Mouse (Mus musculus) right cerebral cortex, postnatal 4 days (tissue): ENCODE results near the gene Syt7.

ENCODE experiments used
- DNase-seq: peaks from one replicate; pipeline ENCODE4 v3.0.0-alpha.2; 2022

Gene Syt7

DNA sequence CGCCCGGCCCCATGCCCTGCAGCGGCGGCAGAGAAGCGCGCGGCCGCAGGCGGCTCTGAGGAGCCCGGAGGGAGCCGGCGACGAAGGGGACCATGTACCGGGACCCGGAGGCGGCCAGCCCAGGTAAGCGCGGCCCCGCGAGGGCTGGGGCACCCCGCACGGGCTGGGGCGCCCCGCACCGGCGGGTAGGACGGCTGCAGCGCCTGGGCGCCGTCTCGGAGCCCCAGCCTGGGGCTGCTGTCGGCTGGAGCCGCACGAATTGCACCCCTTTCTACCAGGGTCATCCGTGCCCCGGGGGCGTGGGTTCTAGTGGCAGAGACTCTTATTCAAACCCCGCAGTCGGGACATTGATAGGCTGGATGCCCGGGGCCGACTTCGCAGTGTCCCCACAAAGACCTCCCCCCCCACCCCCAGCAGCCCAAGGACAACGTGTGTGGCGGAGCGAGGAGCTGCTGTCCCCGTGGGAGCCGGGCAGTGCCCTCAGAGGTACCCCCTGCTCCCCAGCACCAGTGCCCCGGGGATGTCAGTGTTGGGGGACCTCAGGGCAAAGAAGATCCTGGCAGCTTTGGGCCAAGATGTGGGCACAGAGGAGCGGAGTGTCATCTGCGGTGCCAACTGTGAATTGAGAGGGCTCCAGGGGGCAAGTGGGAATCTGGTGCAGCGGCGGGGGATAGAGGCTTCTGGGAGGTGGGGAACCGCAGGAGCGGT, 655 bp downstream of the Syt7 start:
- peak; percentile 47 for DNase-seq

DNA sequence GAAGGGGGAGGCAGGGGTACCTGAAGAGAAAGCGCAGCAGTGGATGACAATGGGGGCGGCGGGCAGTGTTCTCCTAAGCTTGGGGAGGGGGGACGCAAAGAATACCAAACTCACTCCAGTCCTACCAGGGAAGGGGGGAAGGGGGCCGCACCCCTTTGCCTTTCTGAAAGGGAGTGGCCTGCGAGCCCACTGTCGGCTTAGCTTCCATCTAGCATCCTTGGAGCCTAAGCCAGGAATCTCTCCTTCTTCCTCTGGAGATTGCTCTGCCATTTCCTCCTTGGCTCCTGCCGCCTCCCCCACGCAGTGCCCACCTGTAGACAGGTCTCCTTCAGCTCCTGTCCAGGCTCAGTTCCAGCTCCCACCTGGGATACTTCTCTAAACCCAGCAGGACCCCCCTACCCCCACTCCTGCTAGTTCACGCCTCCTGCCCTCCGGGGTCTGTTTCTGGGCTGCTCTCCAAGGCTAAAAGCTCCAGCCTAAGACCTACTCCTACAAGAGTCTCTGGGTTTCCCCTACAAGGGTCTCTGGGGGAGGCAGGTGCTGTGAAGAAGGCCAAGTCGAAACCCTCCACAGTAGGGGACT, 1.3 kb downstream of the Syt7 start:
- no peak for DNase-seq

DNA sequence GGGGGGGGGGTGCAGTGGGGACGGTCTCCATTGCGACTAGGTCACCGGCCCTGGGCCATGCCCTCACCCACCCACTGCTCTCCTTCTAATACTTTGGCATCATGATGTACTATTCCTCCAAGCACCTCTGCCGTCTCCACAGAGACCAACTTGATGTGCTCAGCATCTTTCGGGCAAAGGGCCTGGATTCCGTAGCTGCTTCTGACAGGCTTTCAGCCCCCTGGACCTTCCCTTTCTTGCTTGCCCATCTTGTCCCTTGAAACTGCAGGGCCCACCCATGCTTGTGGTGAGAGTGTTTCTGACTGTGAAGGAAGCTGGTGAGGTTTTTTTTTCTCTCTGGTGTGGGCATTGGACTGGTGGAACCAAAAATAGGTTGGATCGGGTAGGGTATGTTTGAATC, 2.1 kb downstream of the Syt7 start:
- no peak for DNase-seq

DNA sequence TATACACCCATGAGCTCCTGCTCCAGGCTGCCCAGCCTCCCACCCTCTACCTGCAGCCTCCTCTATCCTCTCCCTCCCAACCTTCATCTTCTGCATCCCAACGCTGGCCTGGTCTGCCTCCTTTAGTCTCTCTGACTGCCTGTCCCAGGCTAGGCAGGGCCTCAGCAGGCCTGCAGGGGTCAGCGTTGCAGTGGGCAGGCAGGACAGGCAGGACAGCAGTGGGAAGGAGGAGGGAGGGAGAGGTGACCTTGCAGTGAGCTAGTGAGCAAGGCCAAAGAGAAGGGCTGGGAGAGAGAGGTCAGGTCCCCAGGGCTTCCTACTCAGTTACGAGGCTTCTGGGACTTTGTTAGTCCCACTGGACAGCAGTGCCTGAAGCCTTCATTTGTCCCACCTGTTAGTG, 3.1 kb downstream of the Syt7 start:
- no peak for DNase-seq

DNA sequence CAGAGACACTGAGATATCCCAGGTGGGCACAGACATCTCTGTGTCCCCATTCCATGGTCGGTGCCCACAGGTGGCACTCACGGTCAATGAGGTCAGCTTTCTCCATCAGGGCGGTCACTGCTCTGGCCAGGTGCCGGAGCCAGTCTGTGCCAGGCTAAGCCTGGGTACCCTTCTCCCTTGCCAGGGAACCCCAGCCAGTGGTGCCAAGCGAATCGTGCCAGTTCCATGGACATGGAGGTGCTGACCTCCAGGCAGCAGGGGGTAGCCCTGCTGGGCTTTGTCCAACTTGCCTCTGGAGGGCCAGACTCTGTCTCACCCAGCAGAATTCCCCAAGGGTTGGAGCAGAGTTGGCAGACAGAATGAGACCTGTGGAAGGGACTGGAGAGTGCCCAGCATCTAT, 4.6 kb downstream of the Syt7 start:
- no peak for DNase-seq

DNA sequence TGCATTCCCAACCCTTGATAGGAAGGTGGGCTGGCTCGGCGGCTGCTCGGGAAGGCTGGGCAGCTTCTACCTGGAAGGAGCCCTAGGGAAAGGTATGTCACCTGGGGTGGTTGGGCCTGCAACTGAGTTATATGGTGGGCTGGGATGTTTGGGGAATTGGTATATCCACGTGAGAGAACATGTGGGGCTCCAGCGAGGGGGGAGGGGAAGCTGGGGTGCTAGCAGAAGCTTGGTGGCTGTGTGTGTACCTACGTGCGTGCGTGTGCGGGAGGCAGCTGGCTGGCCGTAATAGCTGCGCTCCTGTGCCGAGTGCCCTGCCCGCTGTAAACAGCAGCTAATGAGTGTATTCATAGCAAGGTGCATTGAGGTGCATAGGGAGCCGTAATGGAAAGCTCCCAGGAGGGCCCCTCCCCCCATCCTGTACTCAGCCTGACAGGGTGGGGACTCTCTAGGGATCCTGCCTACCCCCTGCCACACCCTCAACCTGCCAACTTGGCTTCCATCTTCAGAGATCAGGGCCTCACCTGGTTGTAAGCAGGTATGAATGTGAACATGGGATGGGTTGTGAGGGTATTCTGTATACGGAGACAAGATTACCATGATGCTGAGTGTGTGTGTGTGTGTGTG, 5.1 kb downstream of the Syt7 start:
- no peak for DNase-seq

DNA sequence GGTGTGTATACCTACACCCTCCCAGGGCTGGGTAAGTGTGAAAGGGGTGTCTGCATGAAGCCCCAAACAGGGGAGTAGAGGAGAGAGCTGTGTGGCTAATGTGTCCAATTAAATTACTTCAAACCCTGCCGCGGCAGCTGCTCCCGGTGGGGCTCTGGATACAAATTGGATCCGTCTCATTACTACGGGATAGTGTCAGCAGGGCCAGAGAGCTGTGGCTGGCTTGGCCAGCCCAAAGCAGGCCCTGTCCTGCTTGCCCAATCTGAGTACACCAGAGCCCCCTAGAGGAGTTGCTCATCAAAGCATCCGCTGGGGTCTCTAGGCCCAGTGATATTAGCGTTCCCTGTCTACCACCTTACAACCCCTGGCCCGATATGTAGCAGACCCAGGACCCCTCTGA, 6.3 kb downstream of the Syt7 start:
- no peak for DNase-seq

DNA sequence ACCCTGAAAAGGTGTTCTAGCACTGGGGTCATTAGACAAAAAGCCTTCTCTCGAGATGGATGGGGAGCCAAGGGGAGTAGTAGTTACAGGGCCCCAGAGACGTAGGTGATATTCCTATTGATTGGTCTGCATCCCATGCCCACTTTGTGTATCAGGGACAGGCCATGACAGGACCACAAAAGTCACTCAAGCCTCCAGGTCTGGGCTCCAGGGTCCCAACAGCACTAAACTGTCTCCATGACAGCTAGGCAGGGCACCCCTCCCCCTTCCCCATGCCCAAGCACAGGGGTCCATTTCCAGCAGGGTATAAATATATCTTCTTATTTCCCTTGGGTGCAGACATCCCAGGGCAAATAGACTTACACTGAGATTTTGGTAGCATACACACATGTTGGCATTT, 8.1 kb downstream of the Syt7 start:
- no peak for DNase-seq

DNA sequence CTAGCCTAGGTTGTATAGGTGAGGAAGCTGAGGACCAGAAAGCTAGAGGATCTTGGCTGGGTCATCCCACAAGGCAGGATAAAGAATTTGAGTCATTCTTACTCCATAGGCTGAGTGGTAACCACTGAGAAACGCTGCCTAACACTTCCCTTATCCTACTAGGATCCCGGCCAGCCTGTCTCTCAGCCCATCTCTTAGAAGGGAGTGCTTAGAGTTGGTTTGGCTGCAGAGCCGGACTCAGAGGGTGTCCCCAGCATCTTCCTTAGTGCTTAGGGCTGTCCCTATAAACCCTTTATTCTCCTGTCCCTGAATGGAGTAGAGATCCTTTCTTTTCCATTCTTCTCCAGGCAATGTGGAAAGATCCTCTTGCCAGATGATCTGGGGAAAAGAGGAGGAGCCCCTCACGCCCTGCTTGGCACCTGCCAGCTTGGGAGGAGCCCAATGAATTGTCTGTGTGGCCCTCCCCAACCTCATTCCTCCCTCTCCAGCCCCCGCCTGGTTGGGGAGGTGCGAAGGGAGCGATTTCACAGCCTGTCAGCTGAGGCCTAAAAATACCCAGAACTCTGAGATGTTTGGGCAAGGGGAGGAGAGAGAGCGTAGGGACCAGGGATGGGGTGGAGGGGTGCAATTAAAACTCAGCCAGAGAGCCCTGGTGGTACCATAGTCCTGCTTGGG, 8.7 kb downstream of the Syt7 start:
- DNase-seq, result no peak

DNA sequence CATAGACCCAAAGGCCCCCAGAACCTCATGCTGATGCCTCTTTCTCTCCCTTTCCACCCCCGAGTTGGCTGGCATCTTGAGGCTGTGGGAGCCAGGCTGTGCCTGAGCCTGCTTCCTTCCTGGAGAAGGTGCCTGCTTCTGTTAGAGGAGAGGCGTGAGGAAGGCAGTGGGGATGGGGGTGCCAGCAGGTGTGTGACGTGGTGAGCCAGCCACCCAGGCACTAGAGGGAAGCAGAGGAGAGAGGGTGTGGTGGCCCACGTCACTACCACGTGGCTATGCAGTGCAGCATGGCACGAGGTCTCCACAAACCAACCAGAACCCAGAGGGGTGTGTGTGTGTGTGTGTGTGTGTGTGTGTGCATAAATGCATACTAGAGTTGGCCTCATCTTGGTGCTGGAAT, 9.4 kb downstream of the Syt7 start:
- DNase-seq, result no peak

DNA sequence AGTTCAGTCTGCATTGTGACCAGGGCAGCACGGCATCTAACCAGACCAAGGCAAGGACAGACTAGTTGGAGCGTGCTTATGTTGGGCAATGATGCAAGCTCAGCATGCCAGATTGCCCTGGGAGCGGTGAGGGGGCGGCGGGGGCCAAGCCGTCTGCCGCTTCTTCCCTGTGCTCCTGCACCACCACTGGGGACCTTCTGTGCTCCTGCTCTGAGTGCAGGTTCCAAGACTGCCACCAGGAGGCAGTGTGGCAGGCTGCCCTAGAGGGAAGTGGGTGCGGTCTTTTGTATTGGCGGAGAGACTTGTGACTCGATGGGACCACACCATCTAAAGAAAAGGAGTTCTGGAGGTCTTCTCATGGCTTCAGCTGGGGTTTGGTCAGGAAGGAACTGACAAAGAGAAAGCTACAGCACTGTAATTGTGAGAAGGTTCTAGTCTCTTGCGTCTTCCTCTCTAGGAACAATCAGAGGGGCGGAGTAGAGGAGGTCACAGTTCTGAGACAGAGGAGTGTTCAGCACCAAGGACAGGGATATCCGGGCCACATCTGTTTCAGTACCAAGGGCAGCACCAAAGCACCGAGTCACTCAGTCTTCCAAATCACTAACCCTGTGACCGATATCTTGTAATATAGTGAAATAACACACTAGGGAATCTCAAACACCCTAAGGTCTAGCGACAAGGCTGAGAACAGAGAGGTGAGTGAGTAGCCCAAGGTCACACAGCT, 14.0 kb downstream of the Syt7 start:
- no peak for DNase-seq

DNA sequence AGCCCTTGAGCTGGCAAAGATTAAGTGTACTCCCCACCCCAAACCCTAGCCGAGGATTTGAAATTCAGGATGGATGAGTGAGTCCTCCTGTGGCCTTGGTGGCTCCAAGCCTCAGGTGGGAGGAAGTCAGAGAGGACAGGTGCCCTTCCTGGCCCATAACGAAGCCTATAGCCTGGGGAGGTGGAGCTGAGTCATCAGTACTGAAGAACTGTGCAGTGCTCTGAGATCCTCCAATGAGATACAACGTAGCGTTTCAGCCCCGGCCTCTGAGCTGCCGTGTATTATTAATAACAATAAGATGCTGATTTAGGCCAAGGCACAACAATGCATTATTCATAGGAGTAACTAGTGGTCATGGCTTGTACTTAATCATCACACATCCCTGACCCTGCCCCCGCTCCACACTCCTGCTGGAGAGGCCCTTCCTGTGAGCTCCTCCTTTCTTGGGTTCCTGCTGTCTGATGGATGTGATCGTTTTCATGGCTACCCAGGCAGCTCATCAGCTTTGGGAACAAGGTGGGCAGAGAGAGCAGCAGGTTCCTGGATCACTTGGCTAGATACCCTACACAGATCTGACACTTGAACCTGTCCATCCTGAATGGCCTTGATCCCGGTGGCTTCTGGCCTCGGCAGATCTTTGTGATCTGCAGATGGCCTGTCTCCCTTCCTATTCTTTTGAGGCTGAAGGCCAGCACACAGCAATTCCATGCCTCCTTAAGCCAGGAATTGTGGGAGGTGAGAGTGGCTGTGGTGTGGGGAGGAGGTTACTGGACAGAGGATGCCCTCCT, 14.9 kb downstream of the Syt7 start:
- DNase-seq, result no peak

DNA sequence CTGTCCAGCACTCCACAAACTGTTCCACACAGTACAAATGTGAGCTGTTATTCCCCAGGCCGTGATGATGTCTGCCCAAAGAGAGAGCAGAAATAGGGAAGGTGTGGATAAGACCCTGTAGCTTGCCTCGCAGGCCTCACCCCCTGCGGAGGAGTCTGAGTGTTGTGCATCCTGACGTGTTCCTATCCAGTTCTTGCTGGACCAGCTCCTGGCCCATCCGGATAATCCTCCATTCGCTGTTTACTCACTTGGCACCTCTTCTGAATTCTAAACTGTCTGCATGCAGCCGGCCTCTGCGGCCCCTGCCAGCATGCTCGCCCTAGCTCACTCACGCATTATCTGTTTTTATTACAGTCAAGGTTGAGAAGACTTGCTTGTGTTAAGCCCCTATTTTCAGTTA, 15.5 kb downstream of the Syt7 start:
- DNase-seq, result no peak

DNA sequence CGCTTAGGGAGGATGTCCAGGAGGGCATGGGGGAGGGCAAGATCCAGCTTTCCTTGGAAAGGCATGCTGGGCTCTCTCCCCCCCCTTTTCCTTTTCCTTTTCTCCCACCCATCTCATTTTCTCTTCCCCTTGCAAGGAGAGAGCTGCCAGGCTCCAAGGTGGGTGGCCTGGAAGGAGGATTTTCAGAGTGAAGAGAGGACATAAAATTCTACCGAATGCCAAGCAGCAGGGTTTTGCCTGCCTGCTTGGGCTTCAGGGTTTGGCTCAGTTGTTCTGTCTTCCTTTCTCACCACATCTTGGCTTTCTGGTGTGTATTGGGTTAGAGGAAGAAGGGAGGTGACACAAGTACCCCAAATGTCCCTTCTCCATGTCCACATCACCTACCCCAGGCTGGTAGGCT, 16.0 kb downstream of the Syt7 start:
- no peak for DNase-seq

DNA sequence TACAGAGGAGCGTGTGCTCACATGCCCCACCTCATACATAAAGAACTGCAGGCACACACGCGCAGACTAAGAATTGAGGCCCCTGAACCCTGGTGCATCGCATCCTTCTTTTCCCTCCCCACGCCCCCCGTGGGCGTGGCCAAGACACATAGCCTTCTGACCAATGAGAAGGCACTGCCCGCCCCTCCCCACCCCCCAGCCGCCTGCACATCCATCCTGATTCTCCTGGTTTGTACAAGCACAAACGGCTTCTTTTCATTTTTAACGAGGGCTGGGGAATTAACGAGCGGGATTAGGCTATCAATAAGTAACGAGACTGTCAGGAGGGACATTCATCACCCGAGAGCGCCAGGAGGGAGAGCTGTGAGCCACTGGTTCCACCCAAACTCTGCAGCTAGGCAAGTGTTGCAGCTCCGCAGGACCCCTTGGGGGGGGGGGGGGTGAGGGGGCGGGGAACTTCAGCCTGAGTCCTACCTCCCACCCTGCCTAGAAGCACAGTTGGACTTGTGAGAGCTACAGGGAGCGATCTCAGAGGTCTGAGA, 24.9 kb downstream of the Syt7 start:
- peak; percentile 65 for DNase-seq

DNA sequence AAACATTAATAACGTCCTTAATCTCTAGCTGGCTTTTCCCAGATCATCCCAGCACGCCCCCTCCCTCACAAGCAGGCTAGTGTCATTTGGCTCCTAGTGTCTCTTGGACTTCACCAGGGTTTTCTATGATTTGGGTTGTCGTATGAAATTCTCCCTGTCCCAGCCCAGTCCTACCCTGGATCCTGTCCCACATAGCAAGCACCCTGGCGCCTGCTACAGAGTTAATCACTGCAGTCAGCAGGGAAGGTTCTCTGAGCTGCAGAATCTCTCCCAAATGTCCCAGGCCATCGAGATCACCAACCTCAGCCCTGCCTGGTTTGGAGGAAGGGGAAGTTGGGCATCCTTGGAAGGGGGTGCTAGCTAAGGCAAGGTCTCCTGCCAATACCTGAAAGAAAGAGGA, 26.6 kb downstream of the Syt7 start:
- DNase-seq, result no peak

DNA sequence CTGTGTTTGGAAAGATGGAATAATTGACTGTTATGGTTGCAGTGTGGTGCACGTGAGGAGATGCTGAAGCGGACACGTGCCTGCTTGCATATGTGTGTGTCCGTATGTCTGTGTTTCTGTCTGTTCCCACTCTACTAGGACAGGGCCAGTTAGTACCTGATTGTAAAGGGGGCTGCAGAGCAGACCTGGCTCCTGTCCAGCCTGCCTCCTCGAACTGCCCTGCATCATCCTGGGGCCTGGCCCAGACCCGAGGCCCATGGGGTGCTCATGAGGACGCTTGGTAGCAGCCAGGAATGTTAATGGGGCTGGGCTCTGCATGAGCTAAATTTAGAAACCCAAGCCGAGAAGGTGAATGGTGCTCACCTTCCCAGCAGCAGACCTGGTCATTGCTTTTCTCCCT, 28.0 kb downstream of the Syt7 start:
- no peak for DNase-seq

DNA sequence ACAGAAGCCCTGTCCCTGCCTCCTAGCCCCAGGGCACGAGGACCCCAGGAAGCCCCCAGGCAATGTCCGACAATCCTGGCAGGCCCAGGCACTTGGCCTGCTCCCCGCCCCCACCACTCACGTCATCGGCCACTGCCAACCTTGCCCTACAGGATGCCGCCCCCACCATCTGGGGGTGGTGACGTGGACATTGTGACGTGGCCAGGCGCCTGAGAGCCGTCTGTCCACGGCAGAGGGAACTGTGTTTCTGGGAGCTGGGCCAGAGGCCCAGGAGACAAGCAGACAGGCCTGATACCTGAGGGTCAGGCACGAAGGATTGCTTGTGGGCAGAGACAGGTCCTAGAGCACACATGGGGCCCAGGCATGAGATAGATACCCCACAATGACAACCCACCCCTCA, 28.5 kb downstream of the Syt7 start:
- no peak for DNase-seq

DNA sequence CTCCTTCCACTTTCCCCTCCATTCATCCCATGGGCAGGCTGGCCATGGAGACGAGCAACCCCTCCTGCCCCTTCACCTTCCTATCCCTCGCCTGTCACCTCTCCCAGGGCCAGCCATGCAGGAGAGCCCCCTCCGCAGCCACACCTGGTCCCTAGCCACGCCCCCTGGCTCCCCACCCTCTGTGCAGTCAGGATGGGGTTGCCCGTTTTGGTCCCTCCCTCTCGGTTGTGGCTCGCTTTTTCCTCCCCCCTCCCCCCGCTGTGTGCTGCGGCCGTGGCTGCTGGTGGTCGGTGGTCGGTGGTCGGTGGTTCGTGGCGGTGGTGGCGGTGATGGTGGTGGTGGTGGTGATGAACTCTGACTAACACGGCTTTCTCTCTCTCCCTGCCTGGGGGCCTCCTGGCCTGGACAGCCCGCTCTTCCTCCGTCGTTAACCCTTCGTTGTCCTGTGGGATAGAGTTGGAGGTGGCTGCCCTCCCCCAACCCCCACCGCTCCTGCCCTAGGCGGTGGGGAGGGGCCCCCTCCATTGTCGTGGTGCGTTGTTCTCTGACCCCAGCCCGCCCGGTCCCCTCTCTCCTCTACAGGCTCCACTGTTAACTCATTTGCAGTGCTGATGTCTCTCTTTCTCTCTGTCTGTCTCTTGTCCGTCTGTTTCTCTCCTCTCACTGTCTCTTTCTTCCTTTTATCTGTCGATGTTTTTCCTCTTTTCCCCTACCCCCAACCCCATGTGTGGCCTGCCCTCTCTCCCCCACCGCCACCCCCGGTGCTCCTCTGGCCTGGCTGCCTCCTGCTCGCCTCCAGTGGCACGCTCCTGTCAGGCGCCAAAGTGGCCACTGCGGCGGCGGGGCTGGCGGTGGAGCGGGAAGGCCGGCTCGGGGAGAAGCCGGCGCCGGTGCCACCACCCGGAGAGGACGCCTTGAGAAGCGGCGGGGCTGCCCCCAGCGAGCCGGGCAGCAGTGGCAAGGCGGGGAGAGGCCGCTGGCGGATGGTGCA, 33.4 kb downstream of the Syt7 start:
- no peak for DNase-seq

DNA sequence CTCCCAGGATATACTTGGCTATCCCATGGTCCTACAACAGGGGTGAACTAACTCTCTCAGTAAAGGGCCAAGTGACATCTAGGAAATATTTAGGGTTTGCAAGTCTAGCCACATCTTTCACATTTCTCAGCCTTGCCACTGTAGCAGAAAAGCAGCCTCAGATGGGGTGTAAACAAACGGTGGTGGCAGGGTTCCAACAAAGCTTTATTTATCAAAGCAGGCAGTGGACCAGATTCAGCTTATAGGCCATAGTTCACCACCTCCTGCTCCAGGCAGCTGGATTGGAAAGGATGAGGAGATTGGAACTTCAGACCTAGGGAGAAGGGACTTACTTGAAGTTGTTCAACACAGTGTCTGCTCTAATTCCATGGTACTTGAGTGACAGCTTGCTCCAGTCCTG, 35.9 kb downstream of the Syt7 start:
- no peak for DNase-seq
